Mouse (Mus musculus) liver, adult 2 months (tissue): ENCODE results near the gene Sh3bp5. TPM values are rescaled to one million over a fixed set of nuclear protein-coding genes. Genes with fewer than 3 reads are reported as not detected.

Source experiments
- DNase-seq: peaks from one replicate; pipeline ENCODE4 v3.0.0-alpha.2; 2011; ENCODE audit warnings: low read depth, low spot score; ENCODE audit errors: extremely low read depth
- H3K27ac ChIP-seq: fragments of 200-500 bp; replicated peaks from 2 replicates; pipeline ENCODE4 v1.5.1; 2012; ENCODE audit warnings: low read depth, mild to moderate bottlenecking, control low read depth, inconsistent platforms, low read length; ENCODE audit not compliant: insufficient read depth
- H3K27me3 ChIP-seq: fragments of 200-500 bp; 2 replicates; pipeline ENCODE4 v1.6.1; 2012; ENCODE audit warnings: mild to moderate bottlenecking, moderate library complexity, low read length, inconsistent platforms; ENCODE audit not compliant: control insufficient read depth, insufficient read depth
- H3K36me3 ChIP-seq: fragments of 200-500 bp; 2 replicates; pipeline ENCODE4 v1.6.1; 2012; ENCODE audit warnings: low read length, inconsistent platforms; ENCODE audit not compliant: control insufficient read depth, insufficient read depth
- H3K4me1 ChIP-seq: fragments of 200-500 bp; 2 replicates; pipeline ENCODE4 v1.6.1; 2011; ENCODE audit warnings: low read length; ENCODE audit not compliant: control insufficient read depth, insufficient read depth
- H3K4me3 ChIP-seq: fragments of 200-500 bp; 2 replicates; pipeline ENCODE4 v1.5.1; 2011; ENCODE audit warnings: low read depth, mild to moderate bottlenecking, control low read depth, low read length, moderate library complexity; ENCODE audit not compliant: insufficient read depth
- H3K79me2 ChIP-seq: fragments of 200-500 bp; 2 replicates; pipeline ENCODE4 v1.6.1; 2012; ENCODE audit warnings: inconsistent platforms, mild to moderate bottlenecking, low read length, moderate library complexity; ENCODE audit not compliant: control insufficient read depth, insufficient read depth
- H3K9ac ChIP-seq: fragments of 200-500 bp; 2 replicates; pipeline ENCODE4 v1.6.1; 2012; ENCODE audit warnings: low read depth, mild to moderate bottlenecking, control low read depth, inconsistent platforms, low read length
- CTCF ChIP-seq: fragments of 200-500 bp; IDR thresholded peaks from 2 replicates; pipeline ENCODE4 v1.5.1; 2011; ENCODE audit warnings: low read depth, low read length, control low read depth
- POLR2A ChIP-seq: fragments of 200-500 bp; IDR thresholded peaks from 2 replicates; pipeline ENCODE4 v1.6.1; 2011; ENCODE audit warnings: low read length, control low read depth; ENCODE audit not compliant: insufficient read depth; ENCODE audit errors: extremely low read depth
- WGBS: fragments of 180-500 bp; shearing (Covaris S2); methylation state at CpG from one replicate; pipeline ENCODE4 v1.1.7; 2018; 5-methylcytosine and 5-hydroxymethylcytosine counted together
- polyA plus RNA-seq: library from polyadenylated mRNA; depleted of rRNA; stranded (reverse); fragments of >200 nt; gene quantifications from 2 replicates; pipeline ENCODE4 v1.2.3, GENCODE M21; 2012
- total RNA-seq: library from RNA; depleted of rRNA; stranded (reverse); fragments of >200 nt; gene quantifications from 2 replicates; pipeline ENCODE4 v1.2.3, GENCODE M21; 2014

The Sh3bp5 gene
- total and polyA plus RNA-seq, 2 experiments = 22.6 to 37.1 TPM

DNA sequence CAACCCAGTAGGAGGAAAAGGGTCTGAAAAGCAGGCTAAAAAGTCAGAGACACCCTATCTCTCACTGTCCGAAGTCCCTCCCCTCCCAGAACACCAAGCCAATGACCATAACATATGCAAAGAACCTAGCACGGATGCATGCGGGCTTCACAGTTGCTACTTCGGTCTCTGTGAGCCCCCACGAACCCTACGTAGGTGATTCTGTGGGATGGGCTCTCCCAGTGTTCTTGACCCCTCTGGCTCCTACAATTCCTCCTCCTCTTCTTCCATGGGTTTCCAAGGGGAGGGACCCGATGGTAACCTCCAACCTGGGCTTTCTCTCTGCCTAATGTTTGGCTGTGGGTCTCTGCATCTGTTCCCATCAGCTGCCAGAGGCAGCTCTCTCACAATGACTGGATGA is 109.1 kb downstream of the Sh3bp5 start:
- Histone ChIP-seq H3K27ac (no peak overlapping the region), H3K4me3 (no peak overlapping the region), H3K27me3 (peaks cover 2% of the 10 kb centered on the region; the same call in 1 of the 2 replicates), H3K9ac (no peak overlapping the region), H3K36me3 (no peaks in the 10 kb centered on the region), H3K79me2 (no peaks in the 10 kb centered on the region), H3K4me1 (no peaks in the 10 kb centered on the region)
- TF ChIP-seq POLR2A = no peak
- whole genome bisulfite sequencing = 75% methylated on average over 7 of the region's 7 CpGs
- no peak for DNase-seq

DNA sequence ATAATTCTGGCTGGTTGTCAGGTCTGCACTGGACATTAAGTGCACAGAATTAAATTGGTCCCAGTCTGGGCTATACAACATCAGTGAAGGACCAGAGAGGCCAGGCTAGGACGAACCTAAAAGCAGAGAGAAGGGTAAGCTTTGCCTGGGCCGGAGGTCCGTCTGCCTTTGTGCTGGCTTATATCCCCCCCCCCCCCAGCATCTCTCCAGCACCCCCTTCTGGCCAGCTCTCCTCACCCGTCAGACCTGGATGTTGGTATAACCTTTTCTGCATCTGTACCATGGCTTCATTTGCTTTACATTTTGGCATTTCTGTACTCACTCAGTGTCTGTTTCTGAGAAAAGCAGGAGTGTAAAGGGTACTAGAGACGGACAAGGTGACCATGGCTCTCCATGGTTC is 110.3 kb downstream of the Sh3bp5 start:
- Histone ChIP-seq H3K36me3 (no peaks in the 10 kb centered on the region), H3K9ac (no peak overlapping the region), H3K27ac (no peak overlapping the region), H3K79me2 (no peaks in the 10 kb centered on the region), H3K27me3 (no peaks in the 10 kb centered on the region; the same call in 1 of the 2 replicates), H3K4me1 (no peaks in the 10 kb centered on the region), H3K4me3 (no peak overlapping the region)
- no peak for DNase-seq
- 56% methylated on average over 5 of the region's 5 CpGs for WGBS
- TF ChIP-seq CTCF (no peak; the same call in 1 of the 2 replicates), POLR2A (no peak)

DNA sequence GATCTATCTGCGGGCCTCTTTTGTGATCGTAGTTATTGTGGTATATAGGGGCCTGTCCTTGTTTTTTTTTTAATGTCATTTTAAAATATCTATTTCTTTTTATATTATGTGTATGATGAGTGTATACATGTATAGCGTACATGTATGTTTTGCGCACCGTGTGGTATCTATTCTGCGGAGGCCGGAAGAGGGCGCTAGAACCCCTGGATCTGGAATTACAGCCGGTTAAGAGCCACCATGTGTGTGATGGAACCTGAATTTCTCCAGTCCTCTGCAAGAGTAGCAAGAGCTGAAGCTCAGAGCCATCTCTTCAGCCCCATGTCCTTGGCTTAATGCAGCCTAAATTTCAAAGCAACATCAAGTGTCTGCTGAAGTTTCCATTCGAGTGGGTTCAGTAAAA is 111.0 kb downstream of the Sh3bp5 start:
- 66% methylated on average over 10 of the region's 10 CpGs for WGBS
- TF ChIP-seq POLR2A (no peak), CTCF (peak; percentile 47)
- DNase-seq = no peak
- no peak overlapping the region for H3K4me3 ChIP-seq
- H3K27ac ChIP-seq = no peak overlapping the region
- H3K4me1 ChIP-seq = no peaks in the 10 kb centered on the region
- H3K36me3 ChIP-seq = no peaks in the 10 kb centered on the region
- H3K79me2 ChIP-seq = no peaks in the 10 kb centered on the region
- no peaks in the 10 kb centered on the region for H3K27me3 ChIP-seq
- H3K9ac ChIP-seq = no peak overlapping the region

DNA sequence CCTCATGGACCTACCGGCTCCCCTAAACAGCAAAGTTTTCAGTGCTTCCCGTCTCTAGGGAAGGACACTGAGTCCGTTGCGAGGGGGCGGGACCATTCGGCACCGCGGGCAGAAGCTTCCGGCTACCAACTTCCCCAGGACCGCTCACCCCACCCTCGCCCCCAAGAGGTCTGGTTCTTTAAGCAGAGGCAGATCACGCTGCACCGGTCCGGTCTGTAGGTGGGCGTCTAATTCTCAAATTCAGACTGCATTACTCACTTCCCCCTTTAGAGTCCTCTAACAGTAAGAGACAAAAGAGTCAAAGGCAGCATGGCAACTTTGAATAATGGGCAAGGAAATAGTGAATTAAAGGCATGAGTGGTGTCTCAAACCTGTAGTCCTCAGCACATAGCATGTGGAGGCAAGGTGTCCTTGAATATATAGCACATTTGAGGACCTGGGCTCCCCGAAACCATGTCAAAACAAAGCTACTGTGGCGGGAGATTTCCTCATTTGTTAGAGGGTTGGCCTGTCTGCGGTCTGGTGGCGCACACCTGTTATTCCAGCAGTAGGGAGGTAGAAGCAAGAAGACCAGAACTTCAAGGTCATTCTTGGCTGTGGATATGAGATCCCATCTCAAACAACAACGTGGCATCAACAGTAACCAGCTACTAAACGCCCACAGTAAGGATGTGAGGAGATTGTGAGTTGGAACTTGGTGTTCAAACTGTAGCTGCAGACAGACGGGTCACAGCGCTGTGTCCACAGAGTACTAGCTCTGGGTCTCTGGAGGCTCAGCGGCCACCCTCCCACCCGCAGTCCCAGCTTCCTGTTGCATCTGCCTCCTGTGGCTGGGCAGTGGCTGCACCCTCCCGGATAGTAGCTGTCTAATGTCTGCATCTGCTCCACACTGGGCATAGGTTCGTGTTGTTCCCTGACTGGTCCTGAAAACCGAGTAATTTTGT is 111.8 kb downstream of the Sh3bp5 start, which contains the start of gene Dnah1:
TSS of gene Dnah1 (minus strand) at position 48 of the 944 bp plus-strand sequence.
- H3K79me2 ChIP-seq = no peaks in the 10 kb centered on the region
- WGBS = 33% methylated on average over 28 of the region's 28 CpGs
- H3K36me3 ChIP-seq = no peaks in the 10 kb centered on the region
- peak within 1 kb of the TSS; percentile 4; the same call in 1 of the 2 replicates for H3K4me3 ChIP-seq
- DNase-seq = no peak
- H3K27ac ChIP-seq = no peak within 1 kb of the TSS
- H3K9ac ChIP-seq = no peak within 1 kb of the TSS
- no peaks in the 10 kb centered on the region for H3K4me1 ChIP-seq
- no peaks in the 10 kb centered on the region for H3K27me3 ChIP-seq
- no peak for TF ChIP-seq CTCF
- no peak for TF ChIP-seq POLR2A

DNA sequence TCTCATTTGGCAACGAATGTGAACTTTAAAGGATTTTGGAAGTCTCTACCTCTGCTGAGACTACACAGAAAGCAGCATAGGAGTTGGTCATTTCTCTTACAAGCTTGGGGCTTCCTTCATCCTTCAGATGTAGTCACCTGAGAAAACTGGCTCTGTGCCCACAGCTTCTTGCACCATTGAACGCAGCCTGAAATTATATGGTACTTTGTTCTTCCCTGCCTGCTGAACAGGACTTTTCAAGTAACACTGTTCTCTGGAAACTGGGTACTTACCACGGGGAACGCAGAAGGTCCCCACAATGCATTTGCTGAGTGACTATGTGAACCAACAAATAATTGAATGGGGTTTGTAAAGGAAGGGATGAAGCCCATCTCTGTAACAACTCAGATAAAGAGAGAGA is 112.7 kb downstream of the Sh3bp5 start:
- H3K4me1 ChIP-seq = no peaks in the 10 kb centered on the region
- no peak overlapping the region for H3K9ac ChIP-seq
- 73% methylated on average over 4 of the region's 4 CpGs for WGBS
- no peaks in the 10 kb centered on the region for H3K79me2 ChIP-seq
- TF ChIP-seq POLR2A (no peak), CTCF (no peak)
- no peaks in the 10 kb centered on the region for H3K27me3 ChIP-seq
- no peak for DNase-seq
- no peak overlapping the region for H3K4me3 ChIP-seq
- no peaks in the 10 kb centered on the region for H3K36me3 ChIP-seq
- H3K27ac ChIP-seq = no peak overlapping the region

DNA sequence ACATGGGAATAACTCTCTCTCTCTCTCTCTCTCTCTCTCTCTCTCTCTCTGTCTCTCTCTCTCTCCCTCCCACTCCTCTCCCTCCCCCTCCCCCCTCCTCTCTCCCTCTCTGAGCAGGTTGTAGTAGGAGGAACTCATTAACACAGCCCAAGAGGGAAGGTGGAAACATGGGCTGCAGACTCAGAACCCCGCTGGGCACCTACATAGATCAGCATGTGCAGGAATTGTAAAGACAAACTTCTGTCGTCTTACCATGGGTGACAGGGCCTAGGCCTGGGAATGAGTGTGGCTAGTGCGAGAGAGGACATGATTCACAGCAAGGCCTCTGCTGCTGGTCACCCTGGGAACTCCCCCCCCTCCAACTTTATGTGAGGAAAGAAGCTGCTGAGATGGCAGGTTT is 113.7 kb downstream of the Sh3bp5 start:
- Histone ChIP-seq H3K27me3 (no peaks in the 10 kb centered on the region), H3K4me1 (no peaks in the 10 kb centered on the region), H3K4me3 (no peak overlapping the region), H3K9ac (no peak overlapping the region), H3K36me3 (no peaks in the 10 kb centered on the region), H3K79me2 (no peaks in the 10 kb centered on the region), H3K27ac (no peak overlapping the region)
- 86% methylated on average over 3 of the region's 3 CpGs for WGBS
- DNase-seq = no peak
- no peak for TF ChIP-seq CTCF
- TF ChIP-seq POLR2A = no peak
